Mouse (Mus musculus) MEL (cell line): ENCODE measurements at regions not wholly inside any gene's neighbourhood (a gene's known extent, or its start where the extent isn't known, plus 50 kb on each side); places are given as distances from the start of the nearest gene placed in this dataset.

Experiments used
- CHD1 ChIP-seq: IDR thresholded peaks from 2 replicates; pipeline ENCODE4 v1.6.1; 2012; ENCODE audit warnings: low read depth, mild to moderate bottlenecking, inconsistent platforms, low read length, improper control_type of control experiment
- CTCF ChIP-seq, 3 experiments: IDR thresholded peaks in 2 of 3; conservative IDR thresholded peaks in 1 of 3; 2 replicates each; pipeline ENCODE4 v1.5.1; 2011 to 2012; ENCODE audit warnings: low read length in 3 of 3, low read depth in 2 of 3, mild to moderate bottlenecking in 2 of 3, improper control_type of control experiment in 1 of 3, inconsistent platforms in 1 of 3, mixed read lengths in 1 of 3, moderate library complexity in 1 of 3; ENCODE audit not compliant: control insufficient read depth in 1 of 3, insufficient read depth in 1 of 3, poor library complexity in 1 of 3, severe bottlenecking in 1 of 3
- EP300 ChIP-seq, 2 experiments: IDR thresholded peaks; 2 replicates each; pipeline ENCODE4 v1.6.1; 2011; ENCODE audit warnings: improper control_type of control experiment in 2 of 2, low read length in 2 of 2, low read depth in 1 of 2, mild to moderate bottlenecking in 1 of 2
- HCFC1 ChIP-seq: IDR thresholded peaks from 2 replicates; pipeline ENCODE4 v1.6.1; 2012; ENCODE audit warnings: low read depth, mild to moderate bottlenecking, inconsistent platforms, low read length, improper control_type of control experiment, moderate library complexity
- MEF2A ChIP-seq: IDR thresholded peaks from 2 replicates; pipeline ENCODE4 v1.6.1; 2014; ENCODE audit warnings: low read depth, mild to moderate bottlenecking, inconsistent platforms, low read length, improper control_type of control experiment; ENCODE audit not compliant: poor library complexity, insufficient replicate concordance, severe bottlenecking; ENCODE audit errors: extremely low read depth
- POLR2A ChIP-seq, 2 experiments: IDR thresholded peaks; 2 replicates each; pipeline ENCODE4 v1.6.1; 2011 to 2012; ENCODE audit warnings: low read length in 2 of 2, mild to moderate bottlenecking in 2 of 2, control low read depth in 1 of 2, improper control_type of control experiment in 1 of 2, low read depth in 1 of 2, moderate library complexity in 1 of 2; ENCODE audit not compliant: control insufficient read depth in 1 of 2, insufficient read depth in 1 of 2, poor library complexity in 1 of 2
- TBP ChIP-seq: IDR thresholded peaks from 2 replicates; pipeline ENCODE4 v1.8.0; 2011; ENCODE audit warnings: low read depth, low read length, improper control_type of control experiment
- USF1 ChIP-seq: IDR thresholded peaks from 2 replicates; pipeline ENCODE4 v1.6.1; 2014; ENCODE audit warnings: low read depth, mild to moderate bottlenecking, inconsistent platforms, low read length, improper control_type of control experiment, moderate library complexity
- ZC3H11A ChIP-seq: IDR thresholded peaks from 2 replicates; pipeline ENCODE4 v1.6.1; 2012; ENCODE audit warnings: low read depth, mild to moderate bottlenecking, inconsistent platforms, low read length, improper control_type of control experiment
- ZNF384 ChIP-seq: IDR thresholded peaks from 2 replicates; pipeline ENCODE4 v1.6.1; 2012; ENCODE audit warnings: low read depth, mild to moderate bottlenecking, inconsistent platforms, low read length, improper control_type of control experiment

DNA sequence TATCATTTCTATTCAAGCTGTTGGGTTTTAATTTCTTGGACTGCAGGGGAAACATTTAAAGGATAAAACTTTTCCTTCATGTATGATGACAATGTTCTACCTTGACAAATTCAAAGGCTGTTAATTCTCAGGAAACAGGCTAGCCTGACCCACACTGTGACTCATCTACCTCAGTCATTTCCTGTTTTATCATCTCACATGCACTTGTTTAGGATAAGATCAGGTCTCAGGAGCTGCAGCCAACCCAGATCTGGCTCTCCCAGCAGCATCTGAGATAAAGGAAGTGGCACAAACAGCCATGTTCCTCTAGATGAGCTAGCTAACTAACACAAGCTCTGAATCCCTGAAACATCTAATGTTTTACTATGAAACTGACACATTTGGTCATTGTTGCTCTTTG, 541.8 kb upstream of the Msl3l2 start:
- TF ChIP-seq EP300 (IDR thresholded peaks at IDR 0.05; ENCODE audit: low read depth in 1 of 2, low read length in 2 of 2) (no peak), ZC3H11A (no peak), CTCF (IDR thresholded peaks at IDR 0.05 in 2 of 3, conservative IDR thresholded peaks at IDR 0.05 in 1 of 3; ENCODE audit: control insufficient read depth in 1 of 3, insufficient read depth in 1 of 3, low read depth in 2 of 3, low read length in 3 of 3, poor library complexity in 1 of 3, severe bottlenecking in 1 of 3) (no peak), POLR2A (IDR thresholded peaks at IDR 0.05; ENCODE audit: control insufficient read depth in 1 of 2, insufficient read depth in 1 of 2, low read depth in 1 of 2, low read length in 2 of 2, poor library complexity in 1 of 2) (no peak), ZNF384 (no peak), TBP (no peak), CHD1 (no peak), USF1 (no peak), HCFC1 (no peak), MEF2A (no peak)
